Mouse (Mus musculus) left cerebral cortex, adult 18-20 months (tissue): ENCODE measurements around the gene Icam2. TPM values are rescaled to one million over a fixed set of nuclear protein-coding genes. Genes with fewer than 3 reads are reported as not detected.
"Not testable (repeated sequence)": the region's sequence is repeated elsewhere in the genome, so short reads cannot be mapped to it uniquely, and the experiment has no call there.

ENCODE experiments used
- DNase-seq, 2 experiments: peaks; one replicate each; pipeline ENCODE4 v3.0.0; 2021 to 2022; ENCODE audit warnings: low spot score in 2 of 2, mixed read lengths in 1 of 2
- long read RNA-seq, 2 experiments: library from polyadenylated mRNA; stranded (forward); transcript quantifications; one replicate each; pipeline ENCODE4 v2.0.0; 2021
- total RNA-seq, 2 experiments: library from RNA; stranded (reverse); gene quantifications; 2 replicates each; pipeline ENCODE4 v1.2.3; 2021

The Icam2 gene
- 1 to 10 TPM; 2.9 to 5.7 TPM for total RNA-seq
- long read RNA-seq, experiment 1, partial matches to known transcripts: 1 of 2 reads
- long read RNA-seq, experiment 1, other reads (novel, unspliced or antisense): 0 of 2 reads
- long read RNA-seq, experiment 2, partial matches to known transcripts: 0 of 1 reads
- long read RNA-seq, experiment 2, other reads (novel, unspliced or antisense): 0 of 1 reads

GRCm38 (mm10) chr11:106387791-106388216 is at the start of gene Icam2:
Gene Icam2, minus strand, starts transcription at chr11:106388075.
- no peak for DNase-seq

- DNase-seq: no peak
Measured at GRCm38 (mm10) chr11:106437543-106437942, 49.7 kb upstream of the Icam2 start.

GRCm38 (mm10) chr11:106437039-106437438 is 49.2 kb upstream of the Icam2 start:
- DNase-seq: no peak

GRCm38 (mm10) chr11:106430392-106430791 is 42.5 kb upstream of the Icam2 start:
- no peak for DNase-seq

DNA sequence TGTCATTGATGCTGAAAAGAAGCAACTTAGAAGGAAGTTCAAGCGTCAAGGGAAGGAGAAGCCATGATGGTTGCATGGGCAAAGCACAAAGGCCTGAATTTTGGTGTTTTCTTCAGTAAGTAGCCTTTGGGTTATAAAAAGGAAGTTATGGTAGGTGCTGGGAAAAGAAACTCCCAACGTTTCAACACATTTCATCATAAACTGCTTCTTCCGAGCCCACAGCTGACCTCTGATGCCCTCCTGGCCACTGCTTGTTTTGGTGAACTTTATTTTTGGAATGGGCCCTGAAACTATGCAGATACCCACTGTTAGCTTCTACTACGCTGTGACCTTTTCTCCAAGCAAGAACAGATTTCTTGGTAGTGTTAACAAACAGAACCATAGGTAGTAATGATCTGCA is 41.8 kb upstream of the Icam2 start:
- no peak for DNase-seq

DNA sequence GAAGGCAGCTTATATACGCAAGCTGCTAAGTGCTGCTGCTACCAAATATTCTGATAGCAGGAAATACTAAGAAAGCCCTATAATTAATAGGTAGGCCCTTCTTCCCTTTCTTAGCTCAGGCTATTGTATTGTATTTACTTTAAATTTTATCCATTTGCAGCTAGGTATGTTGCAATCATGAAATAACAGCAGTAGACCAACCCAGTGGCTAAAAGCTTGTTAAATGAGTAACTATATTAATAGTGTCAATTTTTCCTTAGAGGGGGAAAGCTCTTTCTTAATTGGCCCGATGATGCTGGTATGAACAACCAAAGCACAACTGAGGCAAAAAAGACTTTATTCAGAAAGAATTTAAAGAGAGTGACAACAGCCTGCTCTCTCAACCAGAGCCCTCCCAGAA is 40.7 kb upstream of the Icam2 start:
- no peak for DNase-seq

DNA sequence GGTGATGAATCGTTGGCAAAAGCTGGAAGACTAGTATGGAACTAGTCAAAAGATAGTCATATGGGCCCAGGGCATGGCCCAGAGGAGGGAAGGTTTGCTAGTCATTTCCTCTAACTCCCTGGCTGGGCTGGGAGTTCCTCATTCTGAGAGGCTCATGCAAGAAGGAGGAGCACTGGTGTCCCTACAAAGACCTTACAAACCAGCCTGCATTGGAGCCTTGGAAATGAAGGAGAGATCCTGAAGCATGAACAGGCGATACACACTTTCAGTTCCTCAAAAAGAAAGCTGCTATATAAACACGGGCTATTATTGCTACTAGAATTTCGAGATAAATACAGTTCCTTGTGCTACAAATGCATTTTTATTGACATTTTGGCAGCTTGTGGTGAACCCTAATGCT is 40.2 kb upstream of the Icam2 start:
- no peak for DNase-seq

- no peak for DNase-seq
Measured at GRCm38 (mm10) chr11:106426447-106426846, 38.6 kb upstream of the Icam2 start.

- no peak for DNase-seq
Measured at GRCm38 (mm10) chr11:106425201-106425600, 37.3 kb upstream of the Icam2 start.

- no peak for DNase-seq
Measured at GRCm38 (mm10) chr11:106419262-106420102, 31.6 kb upstream of the Icam2 start.

DNA sequence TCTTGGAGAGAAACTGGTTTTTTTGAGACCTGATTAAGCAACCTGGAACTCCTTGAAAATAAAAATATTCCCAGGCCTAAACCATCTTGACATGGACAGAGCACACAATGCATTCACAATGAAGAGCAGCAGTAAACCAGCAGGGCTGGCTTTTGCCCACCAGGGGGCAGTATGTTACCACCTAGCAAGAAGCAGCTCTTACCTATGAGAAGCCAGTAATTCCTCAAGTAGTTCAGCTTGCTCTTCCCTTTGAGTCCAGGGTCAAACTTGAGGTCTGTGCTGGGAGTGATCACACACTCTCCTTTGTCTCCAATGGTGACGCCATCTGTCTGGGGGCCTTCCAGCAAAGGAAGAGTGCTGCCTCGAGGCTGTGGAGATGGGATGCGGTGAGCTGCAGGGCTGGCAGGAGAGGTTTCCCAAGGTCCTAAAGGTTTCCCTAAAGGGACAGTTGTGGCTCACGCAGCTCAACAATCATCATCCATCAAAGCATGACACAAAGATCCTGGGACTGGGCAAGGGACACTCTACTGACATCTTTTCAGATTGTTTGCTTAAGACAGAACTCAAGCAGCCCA is 30.8 kb upstream of the Icam2 start:
- peak; percentile 84 to 85 for DNase-seq

GRCm38 (mm10) chr11:106417860-106418259 is 30.0 kb upstream of the Icam2 start:
- no peak for DNase-seq

- DNase-seq: no peak
Measured at GRCm38 (mm10) chr11:106416331-106416730, 28.5 kb upstream of the Icam2 start.

- DNase-seq: no peak
Measured at GRCm38 (mm10) chr11:106412641-106413360, 24.9 kb upstream of the Icam2 start.

DNA sequence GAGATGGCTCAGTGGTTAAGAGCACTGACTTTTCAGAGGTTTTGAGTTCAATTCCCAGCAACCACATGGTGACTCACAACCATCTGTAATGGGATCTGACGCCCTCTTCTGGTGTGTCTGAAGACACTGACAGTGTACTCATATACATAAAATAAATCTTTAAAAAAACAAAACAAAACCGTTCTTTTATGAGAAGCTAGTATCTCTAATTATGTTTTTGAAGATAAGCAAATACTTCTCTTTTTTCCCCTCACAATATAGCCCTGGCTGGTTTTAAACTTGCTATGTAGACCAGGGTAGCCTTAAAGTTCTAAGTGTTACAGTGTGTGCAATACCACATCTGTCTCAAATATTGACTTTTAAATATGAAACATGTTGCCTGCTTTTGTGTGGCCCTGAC is 23.3 kb upstream of the Icam2 start:
- DNase-seq: no peak

GRCm38 (mm10) chr11:106410507-106410906 is 22.6 kb upstream of the Icam2 start:
- no peak for DNase-seq

DNA sequence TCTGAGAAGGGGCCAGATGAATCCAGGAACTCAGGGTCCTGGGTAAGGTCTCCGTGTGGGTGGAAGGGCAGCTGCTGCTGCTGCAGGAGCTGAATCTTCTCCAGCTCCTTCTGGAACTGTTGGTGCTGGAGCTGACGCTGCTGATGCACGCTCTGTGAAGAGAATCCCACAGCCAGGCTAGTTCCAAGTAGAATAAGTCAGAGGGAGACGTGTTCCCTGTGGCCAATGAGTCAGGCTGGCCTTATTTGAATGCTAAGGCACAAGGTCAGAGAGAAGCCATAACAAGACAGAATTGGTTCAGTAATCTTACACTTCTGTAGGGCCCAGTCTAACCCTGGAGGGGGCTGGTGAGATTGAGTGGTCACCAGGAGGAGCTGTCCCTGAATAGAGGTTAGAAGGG is 22.1 kb upstream of the Icam2 start:
- DNase-seq: no peak

GRCm38 (mm10) chr11:106398481-106398880 is 10.6 kb upstream of the Icam2 start:
- no peak for DNase-seq

DNA sequence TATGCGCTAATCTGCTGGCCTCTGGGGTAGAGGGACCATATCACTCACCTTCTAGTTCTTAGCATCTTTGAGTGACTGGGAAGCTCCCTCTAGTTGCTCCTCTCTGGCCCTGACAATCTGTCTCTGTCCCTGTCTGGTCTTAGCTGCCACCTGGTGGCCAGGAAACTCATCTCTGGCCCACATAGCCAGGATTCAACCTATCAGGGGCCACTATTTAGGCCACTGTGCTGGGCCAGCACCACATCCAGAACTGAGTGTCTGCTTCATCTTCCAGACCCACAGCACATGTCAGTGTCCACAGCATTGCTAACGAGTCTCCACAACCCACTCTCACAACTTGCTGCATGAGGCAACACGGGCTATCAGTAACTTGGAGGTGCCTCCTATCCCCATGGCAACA is 9.8 kb upstream of the Icam2 start:
- peak; percentile 10 to 13 for DNase-seq

- not testable (repeated sequence) for DNase-seq
Measured at GRCm38 (mm10) chr11:106394055-106394454, 6.2 kb upstream of the Icam2 start.

DNA sequence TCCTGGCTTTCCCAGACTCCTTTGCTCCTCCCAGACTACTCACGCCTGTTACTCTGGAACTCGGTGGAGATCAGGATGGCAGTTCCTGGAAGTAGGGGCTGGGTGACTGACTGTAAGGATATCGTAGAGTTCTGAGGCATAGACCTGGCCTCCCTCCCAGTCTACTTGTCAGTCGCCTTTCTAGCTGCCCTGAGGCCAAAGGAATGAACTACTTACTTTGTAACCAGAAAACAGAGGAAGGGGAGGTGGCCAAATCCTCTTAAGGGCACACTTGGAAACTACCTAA is 5.4 kb upstream of the Icam2 start:
- DNase-seq: no peak
